Mouse (Mus musculus): ENCODE data around the gene Sohlh1. TPM values are rescaled to one million over a fixed set of nuclear protein-coding genes. Genes with fewer than 3 reads are reported as not detected.
A peak's percentile ranks its signal among the peaks of the same experiment; 100 is the strongest.

The Sohlh1 gene
- polyA plus RNA-seq (2015; fragmentation: Nextera tagmentation; extraction: Ambion mirVana): not detected in 2 replicates

DNA sequence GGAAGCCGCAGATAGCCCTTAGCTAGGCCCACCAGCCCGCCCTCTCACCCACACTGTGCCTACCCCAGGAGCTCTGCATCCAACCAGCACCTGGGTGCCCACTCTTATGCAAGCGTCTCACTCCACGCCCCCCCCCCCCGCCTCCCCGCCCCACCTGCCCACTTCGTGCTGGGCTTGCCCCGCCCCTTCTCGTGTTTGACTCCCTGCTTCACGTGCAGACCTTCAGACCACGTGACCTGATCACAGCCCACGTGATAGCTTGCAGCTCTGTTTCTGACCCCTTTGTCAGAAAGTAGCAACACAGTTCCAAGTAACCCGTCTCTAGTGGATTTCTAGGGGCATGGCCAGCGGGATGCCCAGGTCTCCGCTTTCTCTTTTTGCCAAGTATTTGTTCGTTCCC is at the start of gene Sohlh1:
Sohlh1 (minus strand) TSS at position 23 of the 400 bp plus-strand sequence.
- H3K9me3 ChIP-seq: no peaks in the 10 kb centered on the region
- no peak within 1 kb of the TSS for H3K4me2 ChIP-seq
- no peaks in the 10 kb centered on the region for H3K27me3 ChIP-seq
- H3K36me3 ChIP-seq: no peaks in the 10 kb centered on the region
- H3K4me3 ChIP-seq: no peak within 1 kb of the TSS
- 78% methylated on average over 16 of the region's 16 CpGs for WGBS
- no peak within 1 kb of the TSS for H3K9ac ChIP-seq
- H3K27ac ChIP-seq: peak within 1 kb of the TSS; percentile 0; the same call in 1 of the 2 replicates
- peaks cover 14% of the 10 kb centered on the region for H3K4me1 ChIP-seq
- no peak for ATAC-seq (ENCODE audit: insufficient number of reproducible peaks, low FRiP score, low TSS enrichment, low read depth)

DNA sequence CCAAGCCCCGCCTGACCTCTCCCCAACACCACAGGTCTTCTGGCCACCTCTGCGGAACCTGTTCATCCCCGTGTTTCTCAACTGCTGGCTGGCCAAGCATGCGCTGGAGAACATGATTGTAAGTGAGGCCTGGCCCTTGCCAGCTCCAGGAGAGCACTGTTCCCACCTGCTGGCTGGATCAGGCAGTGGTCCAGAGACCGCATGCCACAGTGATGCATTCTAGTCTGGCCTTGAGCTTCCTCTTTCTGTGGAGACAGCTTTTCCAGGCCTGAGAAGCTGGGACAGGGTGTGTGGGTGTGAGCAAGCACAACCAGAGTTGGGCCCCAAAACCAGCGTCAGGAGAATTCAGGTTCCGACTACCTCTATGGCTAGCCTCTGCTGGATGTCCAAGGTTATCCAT is 45.4 kb upstream of the Sohlh1 start:
- Histone ChIP-seq H3K4me2 (no peak overlapping the region), H3K9ac (no peak overlapping the region), H3K36me3 (no peaks in the 10 kb centered on the region), H3K4me1 (no peaks in the 10 kb centered on the region), H3K4me3 (no peak overlapping the region), H3K27ac (no peak overlapping the region), H3K27me3 (no peaks in the 10 kb centered on the region), H3K9me3 (no peaks in the 10 kb centered on the region)
- ATAC-seq (ENCODE audit: insufficient number of reproducible peaks, low FRiP score, low TSS enrichment, low read depth): no peak
- WGBS: 85% methylated on average over 7 of the region's 7 CpGs

DNA sequence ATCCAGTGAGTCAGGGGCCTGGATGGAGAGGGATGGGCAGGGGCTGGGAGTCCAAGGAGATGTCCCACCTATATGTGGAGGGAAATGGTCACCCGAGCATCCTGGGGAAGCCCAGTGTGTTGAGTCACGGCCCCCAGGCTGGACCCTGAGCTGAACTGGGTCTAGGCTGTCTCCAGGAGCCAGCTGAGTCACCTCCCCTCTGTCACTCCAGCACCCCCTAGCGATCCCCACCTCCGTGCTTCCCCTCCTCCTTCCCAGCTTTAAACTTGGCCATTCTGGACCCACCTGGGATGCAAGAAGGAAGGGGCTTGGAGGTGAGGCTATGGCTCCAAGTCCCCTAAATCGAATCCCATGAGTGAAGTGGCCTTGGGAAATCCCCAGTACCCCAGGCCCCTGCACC is 41.1 kb upstream of the Sohlh1 start:
- no peaks in the 10 kb centered on the region for H3K36me3 ChIP-seq
- no peaks in the 10 kb centered on the region for H3K4me1 ChIP-seq
- H3K9ac ChIP-seq: no peak overlapping the region
- no peak for ATAC-seq (ENCODE audit: insufficient number of reproducible peaks, low FRiP score, low TSS enrichment, low read depth)
- no peak overlapping the region for H3K4me2 ChIP-seq
- no peak overlapping the region for H3K27ac ChIP-seq
- H3K9me3 ChIP-seq: no peaks in the 10 kb centered on the region
- WGBS: 59% methylated on average over 5 of the region's 5 CpGs
- H3K27me3 ChIP-seq: no peaks in the 10 kb centered on the region
- H3K4me3 ChIP-seq: no peak overlapping the region

DNA sequence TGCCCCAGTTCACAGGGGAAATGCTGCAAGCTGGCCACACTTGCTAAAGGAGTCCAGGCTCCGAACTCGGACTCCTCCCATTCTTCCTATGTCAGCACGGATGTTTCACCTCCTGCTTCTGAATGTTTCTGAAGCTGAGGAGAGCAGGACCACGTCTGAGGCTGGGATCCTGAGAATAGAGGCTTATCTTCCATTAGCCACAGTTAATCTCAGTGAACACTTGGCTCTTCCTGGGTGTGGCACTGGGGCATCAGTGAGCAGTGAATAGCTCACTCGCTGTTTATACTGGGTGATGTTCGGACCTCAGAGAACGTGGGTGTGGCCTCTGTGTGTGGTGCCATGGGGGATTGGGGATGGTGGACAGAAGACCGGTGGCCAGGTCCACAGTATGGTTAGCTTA is 40.2 kb upstream of the Sohlh1 start:
- Histone ChIP-seq H3K27me3 (no peaks in the 10 kb centered on the region), H3K9me3 (no peaks in the 10 kb centered on the region), H3K4me1 (no peaks in the 10 kb centered on the region), H3K4me2 (no peak overlapping the region), H3K27ac (no peak overlapping the region), H3K4me3 (no peak overlapping the region), H3K36me3 (no peaks in the 10 kb centered on the region), H3K9ac (no peak overlapping the region)
- no peak for ATAC-seq (ENCODE audit: insufficient number of reproducible peaks, low FRiP score, low TSS enrichment, low read depth)
- 52% methylated on average over 8 of the region's 8 CpGs for WGBS

DNA sequence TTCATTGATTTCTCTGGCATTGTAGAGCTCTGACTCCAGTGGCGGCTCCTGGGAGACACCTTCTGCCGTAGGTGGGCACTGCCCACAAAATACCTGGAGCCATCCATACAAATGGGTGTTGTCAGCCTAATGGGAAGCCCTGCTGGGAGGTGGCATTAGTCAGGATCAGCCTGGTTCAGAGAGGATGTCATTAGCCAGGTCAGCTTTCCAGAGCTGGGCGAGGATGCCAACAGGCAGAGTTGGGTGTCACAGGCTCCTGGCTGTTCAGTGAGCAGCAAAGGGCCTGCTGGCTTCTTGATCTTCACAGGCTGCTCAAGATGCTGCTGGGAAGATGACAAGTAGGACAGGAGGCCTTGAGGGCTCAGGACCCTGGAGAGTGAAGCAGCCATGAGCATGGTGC is 37.7 kb upstream of the Sohlh1 start:
- H3K4me1 ChIP-seq: no peaks in the 10 kb centered on the region
- 76% methylated on average over 3 of the region's 3 CpGs for WGBS

DNA sequence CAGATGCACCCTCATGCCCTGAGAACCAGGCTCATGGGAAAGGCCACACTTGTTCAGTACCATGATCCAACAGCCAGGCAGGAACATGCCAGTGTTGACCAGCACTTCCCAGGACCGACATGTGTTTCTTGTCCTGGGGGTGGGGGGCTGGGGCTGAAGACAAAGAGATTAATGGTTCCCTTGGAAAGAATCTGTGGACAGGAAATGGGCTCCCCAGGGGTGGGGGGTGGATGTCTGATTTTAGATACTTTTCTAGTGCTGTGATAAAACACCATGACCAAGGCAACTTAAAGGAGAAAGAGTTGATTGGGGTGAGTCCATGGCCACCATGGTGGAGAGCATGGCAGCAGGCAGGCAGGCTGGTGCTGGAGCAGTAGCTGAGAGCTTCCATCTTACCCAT is 35.2 kb upstream of the Sohlh1 start:
- ATAC-seq (ENCODE audit: insufficient number of reproducible peaks, low FRiP score, low TSS enrichment, low read depth): no peak
- Histone ChIP-seq H3K9ac (no peak overlapping the region), H3K27me3 (peaks cover 27% of the 10 kb centered on the region), H3K36me3 (no peaks in the 10 kb centered on the region), H3K4me3 (no peak overlapping the region), H3K4me2 (no peak overlapping the region), H3K4me1 (peaks cover 6% of the 10 kb centered on the region), H3K27ac (no peak overlapping the region), H3K9me3 (no peaks in the 10 kb centered on the region)
- 27% methylated on average over 1 of the region's 1 CpGs for WGBS

More for the DNA sequence above, 37.7 kb upstream of the Sohlh1 start:
- no peaks in the 10 kb centered on the region for H3K36me3 ChIP-seq
- no peak overlapping the region for H3K9ac ChIP-seq
- H3K27me3 ChIP-seq: 0 out of 2 replicates have a peak, but pooled peaks cover 2% of the 10 kb centered on the region
- H3K9me3 ChIP-seq: no peaks in the 10 kb centered on the region
- H3K4me3 ChIP-seq: no peak overlapping the region
- no peak overlapping the region for H3K27ac ChIP-seq
- no peak for ATAC-seq (ENCODE audit: insufficient number of reproducible peaks, low FRiP score, low TSS enrichment, low read depth)
- no peak overlapping the region for H3K4me2 ChIP-seq

DNA sequence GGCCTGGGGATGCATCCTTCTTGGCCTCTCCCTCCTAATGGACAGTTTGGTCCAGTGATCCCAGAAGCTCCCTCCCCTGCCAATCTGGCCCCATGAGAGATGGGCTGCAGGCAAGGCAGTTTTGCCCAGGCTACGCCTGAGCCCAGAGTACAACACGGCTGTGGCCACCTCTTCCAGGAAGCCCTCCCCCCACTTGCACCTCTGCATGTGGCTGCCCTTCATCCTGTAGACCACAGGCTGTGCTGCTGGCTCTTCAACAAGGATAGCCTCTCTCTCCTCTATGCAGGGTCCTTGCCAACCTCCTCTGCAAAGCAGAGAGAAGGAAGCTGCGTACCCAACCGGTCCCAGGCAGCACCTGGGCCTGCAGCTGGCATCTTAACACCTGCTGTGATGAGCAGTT is 32.0 kb upstream of the Sohlh1 start:
- 77% methylated on average over 4 of the region's 4 CpGs for WGBS
- Histone ChIP-seq H3K27me3 (peaks cover 43% of the 10 kb centered on the region), H3K4me2 (no peak overlapping the region)

DNA sequence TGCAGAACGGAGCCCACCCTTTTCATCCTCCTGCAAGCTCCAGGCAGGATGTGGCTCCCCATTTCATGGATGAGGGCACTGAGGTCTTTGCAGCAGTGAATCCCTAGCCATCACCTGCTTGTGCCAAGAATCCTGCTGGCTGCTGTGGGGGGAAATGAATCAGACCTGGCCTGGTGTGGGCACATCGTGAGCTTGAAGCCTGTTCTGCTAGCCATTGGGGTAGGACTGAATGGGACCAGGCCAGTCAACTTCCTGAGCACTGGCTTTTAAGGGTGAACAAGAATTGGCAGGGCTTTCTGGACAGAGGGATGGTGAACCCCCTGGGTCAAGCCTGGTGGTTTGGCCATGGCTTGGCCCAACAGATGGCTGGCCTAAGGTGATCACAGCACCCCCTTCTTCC is 31.5 kb upstream of the Sohlh1 start:
- no peak overlapping the region for H3K9ac ChIP-seq
- peaks cover 6% of the 10 kb centered on the region for H3K4me1 ChIP-seq
- no peaks in the 10 kb centered on the region for H3K9me3 ChIP-seq
- peaks cover 43% of the 10 kb centered on the region for H3K27me3 ChIP-seq
- 76% methylated on average over 2 of the region's 2 CpGs for WGBS
- H3K36me3 ChIP-seq: no peaks in the 10 kb centered on the region
- ATAC-seq (ENCODE audit: insufficient number of reproducible peaks, low FRiP score, low TSS enrichment, low read depth): no peak
- H3K4me2 ChIP-seq: no peak overlapping the region
- H3K4me3 ChIP-seq: no peak overlapping the region
- H3K27ac ChIP-seq: no peak overlapping the region

More for the DNA sequence above, 32.0 kb upstream of the Sohlh1 start:
- peaks cover 6% of the 10 kb centered on the region for H3K4me1 ChIP-seq
- H3K4me3 ChIP-seq: no peak overlapping the region
- H3K27ac ChIP-seq: no peak overlapping the region
- no peak overlapping the region for H3K9ac ChIP-seq
- H3K9me3 ChIP-seq: no peaks in the 10 kb centered on the region
- H3K36me3 ChIP-seq: no peaks in the 10 kb centered on the region
- ATAC-seq (ENCODE audit: insufficient number of reproducible peaks, low FRiP score, low TSS enrichment, low read depth): no peak

DNA sequence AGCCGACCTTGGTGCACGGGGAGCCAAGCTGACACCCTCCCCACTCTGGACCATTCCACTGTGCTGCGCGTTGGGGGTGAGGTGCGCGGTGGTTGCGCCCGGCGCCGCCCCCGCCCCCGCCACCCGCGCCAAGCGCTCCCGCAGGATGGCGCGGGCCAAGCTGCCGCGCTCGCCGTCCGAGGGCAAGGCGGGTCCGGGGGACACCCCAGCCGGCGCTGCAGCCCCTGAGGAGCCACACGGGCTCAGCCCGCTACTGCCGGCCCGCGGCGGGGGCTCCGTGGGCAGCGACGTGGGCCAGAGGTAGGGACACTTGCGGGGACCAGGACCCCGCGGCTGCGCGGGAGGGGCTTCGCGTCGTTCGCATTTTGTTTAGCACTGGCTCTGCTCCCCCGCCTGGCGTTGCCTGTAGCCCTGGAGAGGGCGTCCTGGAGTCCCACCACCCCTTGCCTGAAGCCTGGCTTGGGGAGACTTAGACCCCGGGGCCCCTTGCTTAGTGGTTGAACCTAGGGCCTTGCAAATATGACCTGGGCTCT is 30.8 kb upstream of the Sohlh1 start:
- ATAC-seq (ENCODE audit: insufficient number of reproducible peaks, low FRiP score, low TSS enrichment, low read depth): no peak
- 2% methylated on average over 49 of the region's 49 CpGs for WGBS
- Histone ChIP-seq H3K4me3 (peak overlapping the region; percentile 39), H3K27ac (no peak overlapping the region), H3K27me3 (peaks cover 43% of the 10 kb centered on the region), H3K9me3 (no peaks in the 10 kb centered on the region), H3K36me3 (no peaks in the 10 kb centered on the region), H3K9ac (peak overlapping the region; percentile 11; the same call in 1 of the 2 replicates), H3K4me2 (peak overlapping the region; percentile 65), H3K4me1 (peaks cover 6% of the 10 kb centered on the region)

DNA sequence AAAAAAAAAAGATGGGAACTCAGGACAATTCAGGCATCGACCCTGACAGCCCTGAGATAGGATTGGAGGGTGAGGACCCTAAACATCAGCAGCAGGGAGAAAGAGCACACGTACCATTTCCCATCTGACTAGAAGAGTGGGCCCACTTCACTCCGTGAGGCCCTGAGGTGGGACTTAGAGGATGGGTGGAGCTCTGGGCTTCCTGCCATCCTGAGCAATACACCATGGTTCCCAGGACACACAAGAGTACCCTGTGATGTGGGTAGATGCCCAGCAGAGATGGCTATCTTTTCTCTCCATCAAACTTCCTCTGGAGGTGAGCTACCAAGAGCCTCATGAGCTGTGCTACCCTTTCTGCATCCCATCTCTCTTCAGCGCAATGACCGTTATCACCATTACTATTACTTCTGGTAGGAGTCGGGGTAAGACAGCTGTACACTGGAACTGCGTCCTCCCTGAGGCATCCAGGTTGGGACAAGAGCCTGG is 30.2 kb upstream of the Sohlh1 start:
- H3K9ac ChIP-seq: no peak overlapping the region
- peaks cover 6% of the 10 kb centered on the region for H3K4me1 ChIP-seq
- peaks cover 43% of the 10 kb centered on the region for H3K27me3 ChIP-seq
- no peak for ATAC-seq (ENCODE audit: insufficient number of reproducible peaks, low FRiP score, low TSS enrichment, low read depth)
- H3K4me3 ChIP-seq: peak overlapping the region; percentile 39
- no peaks in the 10 kb centered on the region for H3K36me3 ChIP-seq
- H3K4me2 ChIP-seq: peak overlapping the region; percentile 65
- 27% methylated on average over 7 of the region's 7 CpGs for WGBS
- no peak overlapping the region for H3K27ac ChIP-seq
- no peaks in the 10 kb centered on the region for H3K9me3 ChIP-seq

DNA sequence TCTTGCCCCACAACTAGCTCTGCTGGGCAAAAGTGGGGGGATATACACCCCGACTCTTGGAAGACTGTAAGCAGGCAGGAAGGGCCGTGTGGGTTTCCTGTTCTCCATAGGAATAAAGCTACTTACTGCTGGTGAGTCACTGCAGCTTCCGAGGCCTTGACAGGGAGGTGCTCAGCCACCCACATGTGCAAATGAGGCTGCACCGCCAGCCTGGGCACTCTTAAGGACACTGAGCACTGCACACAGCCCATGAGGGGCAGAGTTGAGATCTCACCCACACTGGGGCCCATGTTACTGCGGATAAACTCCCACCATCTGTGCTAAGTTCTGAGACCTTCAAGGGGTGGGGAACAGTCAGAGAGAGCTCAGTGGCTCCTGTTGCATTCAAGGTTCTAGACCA is 19.6 kb upstream of the Sohlh1 start:
- WGBS: 49% methylated on average over 5 of the region's 5 CpGs
- no peak for ATAC-seq (ENCODE audit: insufficient number of reproducible peaks, low FRiP score, low TSS enrichment, low read depth)

DNA sequence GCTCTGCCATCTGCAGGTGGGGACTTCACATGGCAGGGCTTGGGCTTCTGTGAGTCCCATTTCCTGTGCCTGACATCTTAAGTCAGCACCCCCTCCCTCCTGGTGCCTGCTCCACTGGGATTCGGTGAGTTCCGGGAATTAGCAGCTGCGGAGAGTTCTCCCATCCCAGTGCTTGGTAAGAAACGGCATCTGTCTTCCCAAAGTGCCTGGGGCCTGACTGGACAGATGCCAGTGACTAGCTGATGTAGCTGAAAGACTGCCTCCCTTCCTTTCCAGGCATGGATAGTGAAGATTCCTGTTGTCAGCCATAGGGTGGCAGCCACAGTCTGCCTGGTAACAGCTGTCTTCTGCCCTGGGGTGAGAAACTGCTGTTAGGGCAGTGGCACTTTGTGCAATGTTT is 18.4 kb upstream of the Sohlh1 start:
- Histone ChIP-seq H3K27me3 (peaks cover 50% of the 10 kb centered on the region), H3K4me3 (no peak overlapping the region)

More for the DNA sequence above, 19.6 kb upstream of the Sohlh1 start:
- Histone ChIP-seq H3K4me1 (peaks cover 14% of the 10 kb centered on the region), H3K4me3 (no peak overlapping the region), H3K27ac (no peak overlapping the region), H3K27me3 (peaks cover 55% of the 10 kb centered on the region), H3K9ac (no peak overlapping the region), H3K9me3 (no peaks in the 10 kb centered on the region), H3K4me2 (no peak overlapping the region), H3K36me3 (no peaks in the 10 kb centered on the region)

DNA sequence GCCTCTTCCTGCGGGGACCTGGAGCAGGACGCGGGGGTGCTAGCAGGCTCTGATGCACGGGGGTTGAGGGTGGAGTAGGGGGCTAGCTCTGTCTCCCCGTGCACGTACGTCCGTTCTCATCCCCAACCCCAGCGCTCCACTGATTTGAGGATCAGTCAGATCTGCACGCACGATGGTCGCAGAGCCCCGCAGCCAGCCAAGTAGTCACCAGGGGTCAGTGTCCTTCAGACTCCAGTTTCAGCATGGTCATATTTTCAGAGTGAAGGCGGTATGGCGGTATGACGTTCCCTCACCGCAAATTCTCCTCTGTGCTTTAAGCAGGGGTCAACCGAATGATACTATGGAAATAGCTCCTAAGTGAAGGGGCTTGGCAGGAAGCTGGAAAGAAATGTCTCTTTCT is 17.2 kb upstream of the Sohlh1 start:
- peaks cover 50% of the 10 kb centered on the region for H3K27me3 ChIP-seq
- H3K9me3 ChIP-seq: no peaks in the 10 kb centered on the region
- ATAC-seq (ENCODE audit: insufficient number of reproducible peaks, low FRiP score, low TSS enrichment, low read depth): no peak
- H3K36me3 ChIP-seq: no peaks in the 10 kb centered on the region
- no peak overlapping the region for H3K27ac ChIP-seq
- H3K4me1 ChIP-seq: peaks cover 14% of the 10 kb centered on the region
- H3K4me2 ChIP-seq: peak overlapping the region; percentile 84
- no peak overlapping the region for H3K9ac ChIP-seq
- H3K4me3 ChIP-seq: peak overlapping the region; percentile 37
- 4% methylated on average over 18 of the region's 18 CpGs for WGBS

More for the DNA sequence above, 18.4 kb upstream of the Sohlh1 start:
- Histone ChIP-seq H3K4me2 (no peak overlapping the region), H3K4me1 (peaks cover 14% of the 10 kb centered on the region), H3K36me3 (no peaks in the 10 kb centered on the region), H3K9ac (no peak overlapping the region), H3K27ac (no peak overlapping the region), H3K9me3 (no peaks in the 10 kb centered on the region)
- no peak for ATAC-seq (ENCODE audit: insufficient number of reproducible peaks, low FRiP score, low TSS enrichment, low read depth)
- 7% methylated on average over 4 of the region's 4 CpGs for WGBS
